Mouse (Mus musculus): ENCODE data around the gene Sh3bp5l.

Gene Sh3bp5l

GRCm38 (mm10) chr11:58377273-58377672 is 46.7 kb downstream of the Sh3bp5l start:
- no peak for DNase-seq (ENCODE audit: inconsistent age in 2 of 2, low spot score in 1 of 2)

DNA sequence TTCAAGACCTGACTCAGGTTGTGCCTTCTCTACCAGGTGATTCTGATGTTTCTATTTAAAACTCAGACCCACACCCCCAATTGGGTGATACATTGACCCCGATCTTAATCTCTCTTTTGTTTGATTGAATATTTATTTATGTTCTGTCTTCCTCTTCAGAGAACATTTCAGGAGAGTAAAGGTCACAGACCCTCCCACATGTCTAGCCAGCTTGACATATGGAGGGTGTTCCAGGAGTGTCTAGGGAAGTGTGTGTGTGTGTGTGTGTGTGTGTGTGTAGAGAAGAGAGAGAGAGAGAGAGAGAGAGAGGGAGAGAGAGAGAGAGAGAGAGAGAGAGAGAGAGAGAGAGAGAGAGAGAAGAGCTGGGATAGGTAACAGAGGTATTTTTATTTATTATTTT is 47.2 kb downstream of the Sh3bp5l start:
- DNase-seq (ENCODE audit: inconsistent age in 2 of 2, low spot score in 1 of 2): no peak

GRCm38 (mm10) chr11:58378763-58379278 is 48.3 kb downstream of the Sh3bp5l start, which contains the start of gene Lypd8:
Lypd8 (plus strand) TSS chr11:58379043.
- DNase-seq (ENCODE audit: inconsistent age in 2 of 2, low spot score in 1 of 2): no peak

- no peak for DNase-seq (ENCODE audit: inconsistent age in 2 of 2, low spot score in 1 of 2)
Measured at GRCm38 (mm10) chr11:58379516-58379915, 49.0 kb downstream of the Sh3bp5l start.

- DNase-seq (ENCODE audit: inconsistent age in 2 of 2, low spot score in 1 of 2): no peak
Measured at GRCm38 (mm10) chr11:58382471-58382870, 51.9 kb downstream of the Sh3bp5l start.
